Mouse (Mus musculus) kidney, adult 18-20 months (tissue): ENCODE data around the gene Snph.

Source experiments
- DNase-seq: peaks from one replicate; pipeline ENCODE4 v3.0.0; 2021

Gene Snph

GRCm38 (mm10) chr2:151598068-151598467, 34.3 kb downstream of the Snph start:
- DNase-seq = no peak

GRCm38 (mm10) chr2:151587306-151587705, 45.1 kb downstream of the Snph start:
- no peak for DNase-seq

- DNase-seq = no peak
Observed at GRCm38 (mm10) chr2:151586807-151587206, 45.6 kb downstream of the Snph start.

- DNase-seq = no peak
Observed at GRCm38 (mm10) chr2:151585934-151586333, 46.5 kb downstream of the Snph start.

GRCm38 (mm10) chr2:151580945-151581344, 51.4 kb downstream of the Snph start:
- DNase-seq = no peak

- no peak for DNase-seq
Observed at GRCm38 (mm10) chr2:151579183-151579582, 53.2 kb downstream of the Snph start.

GRCm38 (mm10) chr2:151575699-151576389, 56.5 kb downstream of the Snph start:
- peak; percentile 85 for DNase-seq

GRCm38 (mm10) chr2:151575119-151575698, 57.2 kb downstream of the Snph start:
- peak; percentile 24 for DNase-seq

- no peak for DNase-seq
Observed at GRCm38 (mm10) chr2:151574607-151575006, 57.8 kb downstream of the Snph start.

- DNase-seq = no peak
Observed at GRCm38 (mm10) chr2:151573667-151574066, 58.7 kb downstream of the Snph start.

- no peak for DNase-seq
Observed at GRCm38 (mm10) chr2:151571873-151572700, 60.3 kb downstream of the Snph start, which contains the start of gene Sdcbp2. Gene Sdcbp2 (plus strand): TSS chr2:151572622.

- no peak for DNase-seq
Observed at GRCm38 (mm10) chr2:151569452-151569851, 62.9 kb downstream of the Snph start.

GRCm38 (mm10) chr2:151566856-151567255, 65.5 kb downstream of the Snph start:
- no peak for DNase-seq

- DNase-seq = no peak
Observed at GRCm38 (mm10) chr2:151564986-151565385, 67.4 kb downstream of the Snph start.

GRCm38 (mm10) chr2:151564006-151564405, 68.4 kb downstream of the Snph start:
- DNase-seq = no peak

GRCm38 (mm10) chr2:151562930-151563921, 69.2 kb downstream of the Snph start:
- DNase-seq = peak; percentile 40

GRCm38 (mm10) chr2:151549615-151550121, 82.7 kb downstream of the Snph start:
- DNase-seq = no peak

GRCm38 (mm10) chr2:151546571-151546970, 85.8 kb downstream of the Snph start:
- no peak for DNase-seq

- DNase-seq = no peak
Observed at GRCm38 (mm10) chr2:151544673-151545072, 87.7 kb downstream of the Snph start.

- DNase-seq = peak; percentile 38
Observed at GRCm38 (mm10) chr2:151543063-151543895, 89.1 kb downstream of the Snph start.
